Mouse (Mus musculus) liver, adult (tissue): ENCODE data around the gene Naa11.

Experiments used
- GATA4 ChIP-seq: IDR thresholded peaks from 2 replicates; pipeline ENCODE4 v1.6.1; 2014; ENCODE audit warnings: mild to moderate bottlenecking, low read length; ENCODE audit not compliant: insufficient replicate concordance

The Naa11 gene

GRCm38 (mm10) chr5:97362539-97362938, 29.6 kb downstream of the Naa11 start:
- no peak for TF ChIP-seq GATA4

GRCm38 (mm10) chr5:97359104-97359503, 33.1 kb downstream of the Naa11 start:
- no peak for TF ChIP-seq GATA4

GRCm38 (mm10) chr5:97356135-97356534, 36.0 kb downstream of the Naa11 start:
- TF ChIP-seq GATA4, result no peak

GRCm38 (mm10) chr5:97355152-97355551, 37.0 kb downstream of the Naa11 start:
- TF ChIP-seq GATA4, result no peak

- TF ChIP-seq GATA4, result no peak
Measured at GRCm38 (mm10) chr5:97348760-97349159, 43.4 kb downstream of the Naa11 start.

- TF ChIP-seq GATA4, result no peak
Measured at GRCm38 (mm10) chr5:97348310-97348709, 43.9 kb downstream of the Naa11 start.

GRCm38 (mm10) chr5:97345732-97346253, 46.4 kb downstream of the Naa11 start:
- no peak for TF ChIP-seq GATA4

- TF ChIP-seq GATA4, result no peak
Measured at GRCm38 (mm10) chr5:97345129-97345528, 47.0 kb downstream of the Naa11 start.

- TF ChIP-seq GATA4, result no peak
Measured at GRCm38 (mm10) chr5:97344144-97344543, 48.0 kb downstream of the Naa11 start.

- TF ChIP-seq GATA4, result no peak
Measured at GRCm38 (mm10) chr5:97334794-97335193, 57.4 kb downstream of the Naa11 start.
